Mouse (Mus musculus): ENCODE measurements around the gene Sft2d1.

GRCm38 (mm10) chr17:8313976-8314375 is 3.1 kb downstream of the Sft2d1 start:
- TF ChIP-seq CTCF (IDR thresholded peaks at IDR 0.05; ENCODE audit: extremely low read depth, insufficient read length, insufficient replicate concordance, low read depth, low read length) (no peak), POLR2A (IDR thresholded peaks at IDR 0.05; ENCODE audit: low read depth, low read length) (no peak)

All from small intestine, adult 2 months (tissue).